Mouse (Mus musculus) c-Kit-negative CD71-positive TER-119-positive erythroid progenitor cells, embryonic 14.5 days (primary cell): ENCODE measurements around the gene Cdh5.
A peak's percentile ranks its signal among the peaks of the same experiment; 100 is the strongest.

Experiments used
- DNase-seq: peaks from one replicate; pipeline ENCODE4 v3.0.0-alpha.2; 2013; ENCODE audit warnings: low read depth, low spot score

Cdh5 gene

DNA sequence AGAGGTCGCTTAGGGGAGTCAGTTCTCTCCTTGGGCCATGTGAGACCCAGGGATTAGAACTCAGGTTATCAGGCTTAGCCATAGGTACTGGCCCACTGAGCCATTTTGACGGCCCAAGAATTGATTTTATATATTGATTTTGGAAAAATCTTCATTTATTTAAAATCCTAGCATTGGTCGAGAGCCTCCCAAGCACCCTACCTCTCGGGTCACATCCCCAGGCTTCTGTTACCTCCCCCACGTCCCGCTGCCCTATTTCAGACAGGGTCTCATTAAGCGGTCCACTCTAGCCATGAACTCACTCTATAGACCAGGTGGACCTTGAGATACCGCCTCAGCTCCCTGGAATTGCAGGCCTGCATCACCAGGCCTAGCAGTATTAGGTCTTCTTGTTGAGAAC lies 33.1 kb downstream of the Cdh5 start:
- DNase-seq: no peak

- no peak for DNase-seq
These were observed 34.9 kb downstream of the Cdh5 start for GRCm38 (mm10) chr8:104136277-104136676.

GRCm38 (mm10) chr8:104137636-104138035 lies 36.2 kb downstream of the Cdh5 start:
- DNase-seq: no peak

- no peak for DNase-seq
These were observed 39.2 kb downstream of the Cdh5 start for GRCm38 (mm10) chr8:104140611-104141010.

DNA sequence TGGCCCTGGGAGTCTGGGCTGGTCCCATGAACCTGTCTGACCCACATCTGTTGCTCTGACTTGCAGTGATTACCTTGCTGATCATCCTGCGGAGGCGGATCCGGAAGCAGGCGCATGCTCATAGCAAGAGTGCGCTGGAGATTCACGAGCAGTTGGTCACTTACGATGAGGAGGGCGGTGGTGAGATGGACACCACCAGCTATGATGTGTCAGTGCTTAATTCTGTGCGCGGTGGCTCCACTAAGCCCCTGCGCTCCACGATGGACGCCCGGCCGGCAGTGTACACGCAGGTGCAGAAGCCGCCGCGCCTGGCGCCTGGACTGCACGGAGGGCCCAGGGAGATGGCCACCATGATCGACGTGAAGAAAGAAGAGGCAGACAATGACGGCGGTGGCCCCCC lies 41.0 kb downstream of the Cdh5 start:
- no peak for DNase-seq

DNA sequence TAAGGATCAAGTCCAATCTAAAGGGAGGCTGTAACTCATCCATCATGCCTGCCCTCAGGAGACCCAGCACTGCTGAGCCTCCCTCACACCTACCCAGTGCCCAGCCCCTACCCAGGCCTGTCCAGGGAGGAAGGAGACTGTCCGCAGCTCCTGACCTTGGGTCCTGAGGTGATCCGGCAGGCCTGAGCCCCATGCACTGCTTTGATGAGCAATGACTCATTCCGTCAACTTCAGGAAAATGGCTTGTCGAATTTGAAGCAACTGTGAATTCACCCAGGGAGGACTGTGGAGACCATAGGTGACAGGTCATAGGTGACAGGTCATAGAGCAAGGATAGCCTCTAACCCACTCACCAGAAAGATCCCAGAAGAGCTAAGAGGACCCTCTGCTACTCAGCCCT lies 42.0 kb downstream of the Cdh5 start:
- DNase-seq: no peak

GRCm38 (mm10) chr8:104144434-104145216 lies 43.2 kb downstream of the Cdh5 start:
- no peak for DNase-seq

GRCm38 (mm10) chr8:104145981-104146689 lies 44.7 kb downstream of the Cdh5 start:
- DNase-seq: peak; percentile 27

- DNase-seq: no peak
These were observed 45.5 kb downstream of the Cdh5 start for GRCm38 (mm10) chr8:104146717-104147494.

DNA sequence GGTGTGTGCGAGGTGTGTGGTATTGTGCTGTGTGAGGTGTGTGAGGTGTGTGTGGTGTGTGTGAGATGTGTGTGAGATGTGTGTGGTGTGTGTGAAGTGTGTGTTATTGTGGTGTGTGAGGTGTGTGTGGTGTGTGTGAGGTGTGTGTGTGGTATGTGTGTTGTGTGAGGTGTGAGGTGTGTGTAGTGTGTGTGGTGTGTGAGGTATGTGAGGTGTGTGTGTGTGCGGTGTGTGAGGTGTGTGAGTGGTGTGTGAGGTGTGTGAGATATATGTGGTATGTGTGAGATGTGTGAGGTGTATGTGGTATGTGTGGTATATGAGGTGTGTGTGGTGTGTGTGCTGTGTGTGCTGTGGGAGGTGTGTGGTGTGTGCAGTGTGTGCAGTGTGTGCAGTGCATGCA lies 46.5 kb downstream of the Cdh5 start:
- no peak for DNase-seq

DNA sequence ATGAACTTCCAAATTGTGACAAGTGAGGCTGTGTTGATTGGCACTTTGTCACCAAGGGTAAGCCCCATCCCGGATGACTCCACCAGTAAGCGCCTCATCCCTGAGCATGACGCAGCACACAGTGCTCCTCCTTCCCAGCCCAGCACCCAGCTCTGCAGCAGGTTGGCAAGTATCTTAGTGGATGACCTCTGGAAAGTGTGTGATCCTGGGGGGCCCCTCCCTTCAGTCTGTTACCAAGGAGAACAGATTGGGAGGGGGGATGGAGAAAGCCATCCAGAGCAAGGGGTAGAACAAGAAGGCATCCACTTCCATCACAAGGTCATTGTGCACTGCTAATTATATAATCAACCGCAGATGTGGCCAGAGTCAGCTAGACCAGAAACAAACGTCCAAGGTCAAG lies 59.3 kb downstream of the Cdh5 start:
- no peak for DNase-seq

DNA sequence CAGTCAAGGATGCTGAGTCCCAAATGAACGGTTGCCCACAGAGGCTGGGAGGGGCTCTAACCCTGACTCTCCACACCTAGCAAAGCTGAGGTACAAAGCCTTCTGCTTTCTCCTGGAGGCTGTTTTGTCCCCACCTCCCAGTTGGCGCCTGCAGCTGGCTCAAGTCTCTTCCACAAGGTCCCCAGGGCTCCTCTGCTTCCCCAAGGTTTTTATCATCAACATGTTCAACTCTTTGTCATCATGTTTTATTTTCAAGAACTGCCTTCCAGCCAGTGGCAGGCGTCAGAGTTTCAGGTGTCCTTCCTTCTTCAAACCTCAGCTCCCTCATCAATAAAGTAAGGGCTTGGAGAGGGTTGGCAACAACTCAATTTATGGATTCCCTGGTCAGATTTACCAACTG lies 68.0 kb downstream of the Cdh5 start:
- no peak for DNase-seq

GRCm38 (mm10) chr8:104170118-104171049 lies 69.0 kb downstream of the Cdh5 start, which contains the start of gene Bean1:
Gene Bean1, plus strand, starts transcription at chr8:104170442.
- DNase-seq: no peak

- no peak for DNase-seq
These were observed 69.7 kb downstream of the Cdh5 start for GRCm38 (mm10) chr8:104171050-104171620.

- no peak for DNase-seq
These were observed 71.0 kb downstream of the Cdh5 start for GRCm38 (mm10) chr8:104172420-104172819.

GRCm38 (mm10) chr8:104175848-104176527 lies 74.6 kb downstream of the Cdh5 start:
- DNase-seq: no peak

GRCm38 (mm10) chr8:104177054-104177453 lies 75.6 kb downstream of the Cdh5 start:
- no peak for DNase-seq

DNA sequence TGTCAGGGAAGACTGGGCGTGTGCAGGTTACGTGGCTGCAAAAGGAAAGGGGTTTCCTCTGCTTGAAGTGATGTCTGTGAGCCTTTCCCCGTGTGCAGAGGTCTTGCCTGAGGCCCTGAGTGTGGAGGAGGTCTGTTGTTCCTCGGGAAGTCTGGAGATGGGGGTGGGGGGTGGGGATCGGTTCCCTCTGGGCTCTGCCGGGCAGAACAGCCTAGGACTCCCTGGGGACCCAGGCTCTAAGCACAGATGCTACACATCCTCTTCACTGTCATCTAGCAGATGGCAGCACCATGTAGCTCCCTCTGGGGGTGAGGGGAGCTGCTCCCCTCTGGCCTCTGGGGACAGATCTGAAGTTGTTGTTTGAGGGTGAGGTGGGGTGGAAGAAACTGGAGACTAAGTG lies 83.5 kb downstream of the Cdh5 start:
- DNase-seq: no peak

DNA sequence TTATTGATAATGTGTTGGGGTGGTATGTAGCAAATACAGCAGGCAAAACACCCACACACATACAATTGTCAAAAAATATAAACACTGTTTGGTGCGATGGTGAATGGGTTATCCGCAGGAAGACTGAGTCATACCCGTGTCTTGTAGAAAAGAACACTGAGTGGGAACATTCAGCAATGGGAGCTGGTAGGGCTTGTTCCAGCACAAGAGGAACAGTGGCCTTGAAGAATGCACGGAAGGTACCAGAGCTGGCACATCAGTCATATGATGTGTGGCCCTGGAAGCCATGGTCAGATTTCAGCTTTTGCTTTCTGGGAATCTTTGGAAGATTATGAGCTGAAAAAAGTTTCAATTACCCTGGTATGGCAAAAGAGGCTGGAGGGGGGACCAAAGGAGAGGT lies 85.4 kb downstream of the Cdh5 start:
- no peak for DNase-seq

- DNase-seq: no peak
These were observed 86.2 kb downstream of the Cdh5 start for GRCm38 (mm10) chr8:104187622-104188021.
